Mouse (Mus musculus): ENCODE measurements around the gene Gfy. TPM values are rescaled to one million over a fixed set of nuclear protein-coding genes. Genes with fewer than 3 reads are reported as not detected.

Gene Gfy
- total and polyA plus RNA-seq, 2 experiments from 2014 or later = not detected

DNA sequence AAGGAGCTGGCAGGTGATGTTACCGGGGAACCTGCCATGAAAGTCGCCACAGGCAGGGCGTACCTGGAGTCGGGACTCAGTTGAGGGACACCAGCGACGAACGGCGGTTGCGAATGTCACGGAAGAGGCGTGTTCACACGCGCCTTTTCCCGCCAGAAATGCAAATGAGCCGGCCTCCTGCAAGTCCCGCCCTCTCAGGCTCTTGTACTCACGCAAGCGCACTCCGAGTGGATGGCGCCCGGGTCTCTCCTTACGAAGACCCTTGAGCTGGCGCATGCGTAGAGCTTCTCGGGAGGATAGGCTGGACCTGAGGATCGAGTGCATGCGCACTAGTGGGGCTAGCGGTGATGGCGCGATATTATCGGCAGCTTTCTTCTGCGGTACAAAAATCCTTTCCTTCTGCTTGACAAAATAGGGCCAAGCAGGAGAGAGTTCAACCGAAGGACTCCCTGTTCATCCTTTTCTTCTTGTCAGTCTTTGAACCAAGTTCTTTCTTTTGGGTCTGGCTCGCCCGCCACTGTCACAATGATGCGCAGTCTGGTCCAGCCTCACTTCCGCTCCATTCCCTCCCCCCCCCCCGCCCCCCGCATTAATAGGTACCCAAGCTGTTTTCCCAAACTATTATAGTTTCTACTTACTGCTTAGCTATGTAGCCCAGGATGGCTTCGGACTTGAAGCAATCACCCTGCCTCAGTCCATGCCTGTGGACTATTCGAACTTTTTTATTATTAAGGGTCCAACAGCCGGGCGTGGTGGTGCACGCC, 25.2 kb upstream of the Gfy start, which contains the start of gene Ccdc155:
Ccdc155 (minus strand) TSS at position 513 of the 764 bp plus-strand sequence.
- Histone ChIP-seq H3K9me3 (ENCODE audit: low read length) (no peaks in the 10 kb centered on the region), H3K27ac (peak within 1 kb of the TSS; percentile 64; the same call in 1 of the 2 replicates), H3K36me3 (ENCODE audit: insufficient read depth, low read length) (no peaks in the 10 kb centered on the region), H3K27me3 (ENCODE audit: insufficient read depth, low read length) (no peaks in the 10 kb centered on the region), H3K9ac (replicated peaks; ENCODE audit: low read length) (peak within 1 kb of the TSS; percentile 33; the same call in 1 of the 2 replicates), H3K4me3 (ENCODE audit: low read length) (peak within 1 kb of the TSS; percentile 41), H3K4me2 (ENCODE audit: low read depth, low read length) (peak within 1 kb of the TSS; percentile 57), H3K4me1 (ENCODE audit: insufficient read depth, low read length) (no peaks in the 10 kb centered on the region)
- 9% methylated on average over 44 of the region's 44 CpGs for WGBS
- no peak for TF ChIP-seq CTCF (IDR thresholded peaks at IDR 0.05; ENCODE audit: low read depth)
- peak; percentile 98 for ATAC-seq
- peak; percentile 99 for DNase-seq (ENCODE audit: low spot score)

DNA sequence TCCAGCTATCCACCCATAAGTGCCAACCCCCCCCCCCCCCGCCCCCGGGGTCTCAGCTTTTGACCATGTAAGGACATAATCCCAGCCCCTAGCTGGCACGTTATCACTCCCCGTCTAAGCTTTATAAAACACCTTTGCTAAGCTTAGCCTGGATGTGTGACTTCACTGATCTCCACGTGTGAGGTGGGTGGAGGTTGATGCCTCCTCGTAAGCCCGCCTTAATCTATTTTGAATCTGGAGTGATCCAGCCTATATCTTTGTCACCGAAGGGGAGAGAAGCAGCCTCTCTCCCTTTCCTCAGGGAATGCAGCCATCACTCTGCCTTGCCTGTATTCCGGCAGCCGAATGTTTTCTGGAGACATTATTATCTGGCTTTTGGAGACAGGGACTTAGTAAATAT, 23.3 kb upstream of the Gfy start:
- WGBS = 73% methylated on average over 10 of the region's 10 CpGs

GRCm38 (mm10) chr7:45198961-45199360, 19.6 kb upstream of the Gfy start:
- H3K36me3 ChIP-seq (ENCODE audit: insufficient read depth, low read length) = no peaks in the 10 kb centered on the region
- no peak for TF ChIP-seq CTCF (IDR thresholded peaks at IDR 0.05; ENCODE audit: low read depth)
- no peak overlapping the region for H3K4me2 ChIP-seq (ENCODE audit: low read depth, low read length)
- 82% methylated on average over 11 of the region's 11 CpGs for WGBS
- ATAC-seq (no peak), DNase-seq (ENCODE audit: low spot score) (no peak)
- H3K27ac ChIP-seq = no peak overlapping the region
- H3K4me3 ChIP-seq (ENCODE audit: low read length) = no peak overlapping the region
- H3K4me1 ChIP-seq (ENCODE audit: insufficient read depth, low read length) = no peaks in the 10 kb centered on the region
- no peak overlapping the region for H3K9ac ChIP-seq (replicated peaks; ENCODE audit: low read length)
- H3K27me3 ChIP-seq (ENCODE audit: insufficient read depth, low read length) = no peaks in the 10 kb centered on the region
- H3K9me3 ChIP-seq (ENCODE audit: low read length) = no peaks in the 10 kb centered on the region

More for the DNA sequence above, 23.3 kb upstream of the Gfy start:
- Histone ChIP-seq H3K27me3 (ENCODE audit: insufficient read depth, low read length) (no peaks in the 10 kb centered on the region), H3K4me3 (ENCODE audit: low read length) (no peak overlapping the region), H3K9me3 (ENCODE audit: low read length) (no peaks in the 10 kb centered on the region), H3K4me1 (ENCODE audit: insufficient read depth, low read length) (no peaks in the 10 kb centered on the region), H3K4me2 (ENCODE audit: low read depth, low read length) (no peak overlapping the region), H3K36me3 (ENCODE audit: insufficient read depth, low read length) (no peaks in the 10 kb centered on the region), H3K27ac (no peak overlapping the region), H3K9ac (replicated peaks; ENCODE audit: low read length) (no peak overlapping the region)
- ATAC-seq (no peak), DNase-seq (ENCODE audit: low spot score) (no peak)
- TF ChIP-seq CTCF (IDR thresholded peaks at IDR 0.05; ENCODE audit: low read depth) = no peak

- Histone ChIP-seq H3K4me2 (ENCODE audit: low read depth, low read length) (no peak overlapping the region), H3K36me3 (ENCODE audit: insufficient read depth, low read length) (no peaks in the 10 kb centered on the region), H3K9me3 (ENCODE audit: low read length) (no peaks in the 10 kb centered on the region), H3K9ac (replicated peaks; ENCODE audit: low read length) (no peak overlapping the region), H3K27ac (no peak overlapping the region), H3K27me3 (ENCODE audit: insufficient read depth, low read length) (no peaks in the 10 kb centered on the region), H3K4me1 (ENCODE audit: insufficient read depth, low read length) (no peaks in the 10 kb centered on the region), H3K4me3 (ENCODE audit: low read length) (no peak overlapping the region)
- ATAC-seq = peak; percentile 60; the same call in 1 of the 2 replicates
- DNase-seq (ENCODE audit: low spot score) = peak; percentile 91
- 11% methylated on average over 5 of the region's 5 CpGs for WGBS
- peak; percentile 95 for TF ChIP-seq CTCF (IDR thresholded peaks at IDR 0.05; ENCODE audit: low read depth)
These were observed 19.1 kb upstream of the Gfy start for GRCm38 (mm10) chr7:45198435-45198834.

- no peaks in the 10 kb centered on the region for H3K4me1 ChIP-seq (ENCODE audit: insufficient read depth, low read length)
- no peak overlapping the region for H3K4me3 ChIP-seq (ENCODE audit: low read length)
- H3K27me3 ChIP-seq (ENCODE audit: insufficient read depth, low read length) = no peaks in the 10 kb centered on the region
- H3K4me2 ChIP-seq (ENCODE audit: low read depth, low read length) = no peak overlapping the region
- H3K27ac ChIP-seq = no peak overlapping the region
- no peak for ATAC-seq
- WGBS = 77% methylated on average over 5 of the region's 5 CpGs
- TF ChIP-seq CTCF (IDR thresholded peaks at IDR 0.05; ENCODE audit: low read depth) = no peak
- no peak for DNase-seq (ENCODE audit: low spot score)
- no peaks in the 10 kb centered on the region for H3K36me3 ChIP-seq (ENCODE audit: insufficient read depth, low read length)
- no peak overlapping the region for H3K9ac ChIP-seq (replicated peaks; ENCODE audit: low read length)
- no peaks in the 10 kb centered on the region for H3K9me3 ChIP-seq (ENCODE audit: low read length)
These were observed 17.6 kb upstream of the Gfy start for GRCm38 (mm10) chr7:45196994-45197393.

DNA sequence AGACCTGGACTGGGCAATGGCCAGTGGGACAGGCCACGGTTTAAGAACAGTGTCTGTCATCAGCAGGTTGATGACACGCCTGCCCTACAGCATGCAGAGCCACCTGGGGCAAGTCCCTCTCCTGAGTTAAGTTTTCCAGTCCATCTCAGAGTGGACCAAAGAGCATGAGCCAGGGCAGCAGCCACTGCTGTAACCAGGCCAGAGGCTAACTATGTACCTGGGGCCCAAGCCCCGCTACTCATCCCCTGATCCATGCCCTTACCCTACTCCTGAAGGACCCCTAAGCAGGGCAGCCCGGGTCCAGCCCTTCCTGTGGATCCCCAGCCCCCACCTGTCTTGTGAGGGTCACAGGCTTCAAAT, 16.8 kb upstream of the Gfy start:
- DNase-seq (ENCODE audit: low spot score) (no peak), ATAC-seq (no peak)
- Histone ChIP-seq H3K27ac (no peak overlapping the region), H3K9me3 (ENCODE audit: low read length) (no peaks in the 10 kb centered on the region), H3K9ac (replicated peaks; ENCODE audit: low read length) (no peak overlapping the region), H3K4me3 (ENCODE audit: low read length) (no peak overlapping the region), H3K27me3 (ENCODE audit: insufficient read depth, low read length) (no peaks in the 10 kb centered on the region), H3K4me1 (ENCODE audit: insufficient read depth, low read length) (no peaks in the 10 kb centered on the region), H3K36me3 (ENCODE audit: insufficient read depth, low read length) (no peaks in the 10 kb centered on the region), H3K4me2 (ENCODE audit: low read depth, low read length) (no peak overlapping the region)
- TF ChIP-seq CTCF (IDR thresholded peaks at IDR 0.05; ENCODE audit: low read depth) = no peak
- 83% methylated on average over 4 of the region's 4 CpGs for WGBS
